Mouse (Mus musculus) left cerebral cortex, adult 9 months (tissue): Measurements from ENCODE around the gene Arhgef5.

Experiments used
- DNase-seq, 2 experiments: peaks; one replicate each; pipeline ENCODE4 v3.0.0; 2022; ENCODE audit warnings: low spot score in 2 of 2

The Arhgef5 gene

DNA sequence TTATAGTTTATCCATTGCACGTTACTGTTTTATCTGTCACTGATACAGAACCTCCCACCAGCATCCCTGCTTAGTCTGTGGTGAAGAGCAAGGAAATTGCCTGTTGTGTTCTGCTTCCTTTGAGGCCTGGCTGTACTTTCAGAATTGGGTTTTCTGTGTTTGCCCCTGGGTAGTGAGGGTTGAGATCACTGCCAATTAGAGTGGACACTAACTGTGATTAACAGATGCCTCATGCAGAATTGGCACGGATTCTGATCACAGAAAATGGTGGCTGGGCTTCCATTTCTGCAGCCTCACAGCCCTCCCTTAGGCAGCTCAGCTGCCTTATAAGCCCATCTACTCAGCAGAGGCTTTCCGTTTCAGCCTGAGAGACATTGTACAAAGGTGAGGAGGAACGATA is 68.1 kb downstream of the Arhgef5 start:
- no peak for DNase-seq

DNA sequence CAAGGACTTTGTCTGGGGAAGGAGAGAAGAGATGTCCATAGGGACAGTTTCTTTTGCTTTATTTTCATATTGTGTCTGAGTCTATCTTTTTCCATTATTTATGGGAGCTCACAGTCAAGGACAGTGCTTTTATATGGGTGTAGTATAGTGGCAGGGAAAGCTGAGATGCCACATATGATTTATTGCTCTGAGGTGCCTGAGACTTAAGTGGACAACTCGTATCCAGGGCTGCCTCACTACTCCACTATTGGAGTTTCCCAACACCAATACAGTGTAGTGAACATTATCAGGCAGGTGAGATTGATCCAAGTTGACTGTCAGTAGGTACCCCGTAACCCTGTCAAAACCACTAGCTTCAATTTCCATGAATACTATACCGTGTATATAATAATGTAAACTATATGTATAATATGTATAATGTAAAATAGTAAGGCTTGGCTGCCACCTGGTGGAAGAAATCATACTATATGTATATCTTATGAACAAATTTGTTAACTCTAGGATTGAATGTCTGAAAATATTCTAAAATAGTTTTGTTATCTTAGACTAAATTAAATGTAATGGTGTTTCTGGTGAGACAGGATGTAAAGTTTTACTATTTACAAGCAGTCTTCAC is 70.3 kb downstream of the Arhgef5 start:
- no peak for DNase-seq

DNA sequence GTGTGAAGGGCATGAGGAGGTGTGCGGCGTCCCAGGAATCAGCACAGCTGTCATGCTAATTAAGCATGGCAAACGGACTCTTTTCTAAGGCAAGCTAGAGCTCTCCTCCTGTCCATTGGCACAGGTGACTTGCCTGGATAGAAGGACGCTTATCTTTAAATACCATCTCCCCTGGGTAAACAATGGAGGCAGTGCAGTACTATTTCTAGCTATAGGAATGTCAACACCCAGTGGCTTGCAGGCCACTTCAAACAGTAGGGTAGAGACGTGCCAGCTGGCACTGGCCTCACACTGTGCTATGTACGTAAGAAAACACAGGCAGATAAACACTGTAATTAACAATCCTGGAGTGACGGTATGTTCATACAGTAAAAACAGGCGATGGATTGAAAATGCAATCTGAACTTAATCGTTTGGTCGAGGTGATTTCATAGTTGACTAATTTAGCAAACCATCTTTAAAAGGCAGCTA is 72.1 kb downstream of the Arhgef5 start:
- DNase-seq: no peak

DNA sequence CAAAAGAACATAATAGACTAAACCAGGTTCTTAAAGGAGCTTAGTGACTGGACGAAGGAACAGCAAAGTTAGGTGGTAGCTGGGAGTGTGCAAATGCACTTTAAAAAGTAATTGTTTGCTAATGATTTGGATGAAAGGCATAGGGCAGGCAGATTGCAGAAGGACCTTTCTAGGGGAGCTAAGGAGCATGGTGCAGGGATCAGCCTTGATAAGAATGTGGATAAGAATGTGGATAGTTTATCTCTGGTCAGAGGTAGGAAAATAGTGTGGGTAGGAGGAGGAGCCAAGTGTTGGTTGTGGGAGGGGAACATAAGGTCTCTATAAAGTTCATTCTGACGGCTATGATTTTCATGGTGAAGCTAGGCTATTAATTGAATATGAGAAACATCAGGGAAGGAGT is 73.4 kb downstream of the Arhgef5 start:
- DNase-seq: no peak
